Mouse (Mus musculus) CD8-positive naive resting alpha-beta T cell, adult 2 months (primary cell): Measurements from ENCODE around the gene Gjc1.

Experiments used
- DNase-seq, 2 experiments: peaks; one replicate each; pipeline ENCODE4 v3.0.0; 2022; ENCODE audit warnings: low read depth in 2 of 2, low spot score in 2 of 2

Gene Gjc1

DNA sequence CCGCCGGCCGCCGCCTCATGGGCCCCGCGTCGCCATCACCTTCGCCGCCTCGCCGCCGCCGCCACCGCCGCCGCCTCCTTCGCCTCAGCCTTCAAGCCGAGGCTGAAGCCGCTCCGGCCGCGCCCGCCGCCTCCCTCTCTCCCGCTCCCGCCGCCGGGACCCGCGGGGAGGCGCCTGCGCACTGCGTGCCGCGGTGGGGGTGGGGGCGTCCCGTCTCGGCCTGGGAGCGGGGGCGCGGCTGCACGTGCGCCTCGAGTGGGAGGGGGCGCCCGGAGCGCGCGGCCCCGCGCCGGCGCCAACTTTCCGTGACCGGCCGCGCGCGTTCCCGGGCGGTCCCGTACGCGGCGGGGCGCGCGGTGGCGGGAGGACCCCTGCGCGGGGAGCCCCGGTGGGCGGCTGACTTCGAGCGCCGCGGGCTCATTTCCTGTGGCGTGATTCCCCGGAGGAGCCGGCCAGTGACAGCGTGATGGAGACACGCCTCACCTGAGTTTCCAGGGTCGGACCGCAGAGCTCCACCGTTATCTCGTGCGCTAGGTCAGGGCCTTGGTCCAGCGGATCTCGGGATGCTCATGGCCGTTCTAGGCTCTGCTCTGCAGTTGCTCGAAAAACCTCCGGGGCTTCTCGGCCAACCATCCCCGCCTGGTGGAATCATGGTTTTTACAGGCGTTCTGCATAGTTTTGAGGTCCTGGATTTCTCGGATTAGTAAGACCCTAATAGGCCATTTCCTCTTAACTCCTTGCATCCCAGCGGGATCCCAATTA is at the start of gene Gjc1:
TSS of gene Gjc1 (minus strand) at position 680 of the 762 bp plus-strand sequence.
- DNase-seq, result peak in 1 of 2 experiments; percentile 4

DNA sequence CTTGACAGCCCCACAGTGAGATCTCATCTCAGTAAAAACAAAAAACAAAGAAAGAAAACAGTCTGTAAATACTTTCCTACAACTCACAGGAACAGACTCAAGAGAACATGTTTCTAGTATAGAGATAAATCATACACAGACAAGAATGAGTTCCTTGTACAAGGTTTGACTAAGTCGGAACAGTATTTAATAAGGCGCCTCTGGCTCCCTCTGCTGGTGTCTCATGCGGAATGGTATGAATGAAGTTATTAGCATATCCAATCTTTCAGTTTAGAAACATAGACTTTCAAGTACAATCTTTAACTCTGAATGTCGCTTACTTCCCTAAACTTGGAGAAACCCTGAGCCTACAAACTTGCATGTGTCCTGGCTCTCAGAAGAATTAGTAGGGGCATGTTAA is 44.8 kb upstream of the Gjc1 start:
- peak in 1 of 2 experiments; percentile 25 for DNase-seq

GRCm38 (mm10) chr11:102859933-102860332 is 40.4 kb upstream of the Gjc1 start:
- DNase-seq, result no peak

- DNase-seq, result no peak
These were observed 39.5 kb upstream of the Gjc1 start for GRCm38 (mm10) chr11:102858951-102859350.

GRCm38 (mm10) chr11:102855941-102856340 is 36.4 kb upstream of the Gjc1 start:
- no peak for DNase-seq

GRCm38 (mm10) chr11:102853760-102854159 is 34.3 kb upstream of the Gjc1 start:
- no peak for DNase-seq

GRCm38 (mm10) chr11:102851883-102852282 is 32.4 kb upstream of the Gjc1 start:
- DNase-seq, result peak in 1 of 2 experiments; percentile 18

DNA sequence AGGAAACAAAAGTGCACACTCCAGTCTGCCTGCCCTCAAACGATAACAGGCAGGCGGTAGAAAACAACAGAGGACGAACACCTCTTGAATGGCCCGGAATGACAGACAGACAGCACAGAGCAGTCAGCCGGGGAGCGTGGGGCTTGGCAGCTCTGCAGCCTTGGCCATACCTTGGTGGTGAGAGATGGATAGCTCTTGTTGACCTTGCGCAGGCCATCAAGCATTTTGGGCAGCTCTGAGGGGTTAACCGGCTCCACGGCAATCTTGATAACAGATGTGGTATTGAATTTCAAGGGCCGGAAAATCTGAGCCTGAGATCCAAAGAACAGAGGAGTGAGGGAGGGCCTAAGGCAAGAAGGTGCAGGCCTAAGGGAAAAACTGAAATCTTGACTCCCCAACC is 26.4 kb upstream of the Gjc1 start:
- no peak for DNase-seq

DNA sequence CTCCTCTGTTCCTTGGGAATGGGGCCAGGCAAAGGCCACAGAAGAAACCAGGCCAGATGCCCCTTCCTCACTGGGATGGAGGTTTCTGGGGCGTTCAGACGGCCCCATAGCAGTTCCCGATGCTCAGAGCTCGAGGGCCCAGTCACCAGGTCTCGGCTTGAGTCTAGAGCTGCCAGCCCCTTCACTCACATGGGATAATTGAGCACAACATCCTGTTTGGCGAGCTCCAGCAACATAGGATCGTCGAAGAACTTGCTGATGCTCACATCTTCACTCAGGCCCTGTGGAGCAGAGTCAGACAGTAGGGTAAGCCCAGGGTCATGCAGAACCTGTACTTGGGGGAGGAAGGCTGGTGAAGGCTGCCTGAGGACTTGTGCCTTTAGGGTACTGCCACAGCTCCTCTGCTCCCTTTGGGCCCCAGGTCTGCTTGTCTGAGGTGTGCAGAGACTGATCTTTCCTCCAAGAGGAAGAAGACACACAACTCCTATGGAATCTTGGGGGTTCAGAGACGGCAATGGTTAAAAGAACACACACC is 19.2 kb upstream of the Gjc1 start:
- no peak for DNase-seq

GRCm38 (mm10) chr11:102838126-102838525 is 18.6 kb upstream of the Gjc1 start:
- DNase-seq, result no peak

DNA sequence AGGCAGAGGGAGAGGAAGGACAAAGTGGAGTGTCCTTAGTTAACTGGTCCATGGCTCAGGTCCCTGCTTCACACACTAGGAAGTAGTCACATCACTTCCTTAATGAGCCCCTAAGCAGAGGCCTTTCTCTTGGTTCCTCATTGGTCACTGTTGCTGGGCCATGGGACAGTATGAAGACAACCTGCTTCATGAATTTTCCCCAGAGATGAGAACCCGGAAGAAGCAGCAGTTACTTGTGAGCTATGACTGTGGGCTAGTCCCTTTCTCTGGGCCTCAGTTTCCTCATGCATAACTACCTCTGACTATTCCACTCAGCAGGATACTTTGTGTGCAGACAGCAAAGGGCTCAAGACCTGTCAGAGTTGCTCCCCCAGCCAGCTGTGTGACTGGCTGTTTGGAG is 17.9 kb upstream of the Gjc1 start:
- no peak for DNase-seq

GRCm38 (mm10) chr11:102836146-102836545 is 16.6 kb upstream of the Gjc1 start:
- no peak for DNase-seq

- DNase-seq, result no peak
These were observed 16.0 kb upstream of the Gjc1 start, which contains the start of gene Higd1b for GRCm38 (mm10) chr11:102835549-102835948. Gene Higd1b, plus strand, starts transcription at chr11:102835849.

DNA sequence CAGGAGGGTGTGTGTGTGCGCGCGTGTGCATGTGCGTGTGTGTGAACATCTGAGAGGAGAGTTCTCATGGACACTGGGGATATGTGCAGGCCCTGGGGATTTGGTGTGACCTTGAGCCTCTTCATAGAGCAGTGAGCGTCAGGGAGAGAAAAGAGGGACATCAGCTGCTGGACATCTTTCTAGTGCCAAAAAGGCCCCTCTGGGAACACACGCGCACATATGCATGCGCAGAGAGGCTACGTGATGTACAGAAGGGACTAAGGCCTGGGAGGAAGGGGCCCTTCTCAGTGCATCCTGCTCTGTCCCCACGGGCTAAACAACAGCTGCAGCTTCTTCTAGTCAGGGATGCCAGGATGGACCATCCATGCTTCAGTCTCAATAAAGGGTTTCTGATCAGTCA is 14.7 kb upstream of the Gjc1 start:
- DNase-seq, result no peak

DNA sequence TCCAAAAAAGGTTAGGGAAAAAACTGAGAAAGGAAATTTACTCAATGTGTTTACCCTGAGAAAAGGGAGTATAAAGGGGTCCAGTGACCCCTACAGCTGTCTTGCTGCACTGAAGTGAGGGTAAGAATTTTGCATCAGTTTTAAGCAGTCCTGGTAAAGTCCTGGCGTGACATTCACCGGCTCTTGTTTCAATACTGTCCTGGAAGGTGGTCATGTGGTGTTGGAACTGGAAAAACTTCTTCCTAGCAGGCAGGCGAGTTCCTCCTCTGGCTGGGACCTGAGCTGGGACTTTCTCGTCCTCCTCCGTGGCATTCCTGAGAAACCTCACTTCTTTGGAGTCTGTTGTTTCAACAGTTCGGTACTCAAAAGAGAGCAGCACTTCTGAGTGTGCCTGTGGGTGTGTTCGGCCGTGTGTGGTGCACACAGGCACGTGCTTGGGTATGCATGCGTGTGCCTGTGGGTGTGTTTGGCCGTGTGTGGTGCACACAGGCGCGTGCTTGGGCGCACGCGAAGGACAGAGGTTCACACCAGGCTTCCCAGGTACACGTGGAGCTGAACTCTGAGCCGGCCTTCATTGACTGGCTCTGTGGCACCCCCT is 13.3 kb upstream of the Gjc1 start:
- no peak for DNase-seq

- DNase-seq, result no peak
These were observed 10.8 kb upstream of the Gjc1 start for GRCm38 (mm10) chr11:102830276-102830675.

DNA sequence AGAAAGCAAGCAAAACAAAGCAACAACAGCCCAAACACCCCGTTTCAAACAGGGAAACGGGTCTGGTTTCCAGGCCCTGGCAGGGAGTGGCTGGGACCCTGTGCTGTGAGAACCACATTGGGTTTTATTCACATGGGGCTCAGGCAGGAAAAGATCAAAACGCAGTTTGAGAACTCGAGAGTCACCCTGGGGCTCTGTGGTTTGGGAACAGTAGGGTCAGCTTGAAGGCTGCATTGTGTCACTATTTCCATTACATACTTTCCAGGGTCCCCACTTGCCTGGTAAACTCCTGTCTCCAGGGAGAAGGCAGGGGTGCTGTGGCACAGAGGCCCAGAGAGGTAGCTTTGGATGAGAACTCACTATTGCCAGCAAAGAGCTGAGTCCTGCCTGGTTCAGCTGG is 7.6 kb upstream of the Gjc1 start:
- no peak for DNase-seq

- DNase-seq, result no peak
These were observed 7.0 kb upstream of the Gjc1 start for GRCm38 (mm10) chr11:102826476-102826875.

GRCm38 (mm10) chr11:102821231-102821630 is 1.7 kb upstream of the Gjc1 start:
- DNase-seq, result peak in 1 of 2 experiments; percentile 11

- no peak for DNase-seq
These were observed 932 bp upstream of the Gjc1 start for GRCm38 (mm10) chr11:102820432-102820831.

- DNase-seq, result no peak
These were observed 384 bp upstream of the Gjc1 start for GRCm38 (mm10) chr11:102819783-102820385.
